Mouse (Mus musculus): ENCODE data around the gene Hist1h2bf.
"Not testable (repeated sequence)": the region's sequence is repeated elsewhere in the genome, so short reads cannot be mapped to it uniquely, and the experiment has no call there.

The Hist1h2bf gene

DNA sequence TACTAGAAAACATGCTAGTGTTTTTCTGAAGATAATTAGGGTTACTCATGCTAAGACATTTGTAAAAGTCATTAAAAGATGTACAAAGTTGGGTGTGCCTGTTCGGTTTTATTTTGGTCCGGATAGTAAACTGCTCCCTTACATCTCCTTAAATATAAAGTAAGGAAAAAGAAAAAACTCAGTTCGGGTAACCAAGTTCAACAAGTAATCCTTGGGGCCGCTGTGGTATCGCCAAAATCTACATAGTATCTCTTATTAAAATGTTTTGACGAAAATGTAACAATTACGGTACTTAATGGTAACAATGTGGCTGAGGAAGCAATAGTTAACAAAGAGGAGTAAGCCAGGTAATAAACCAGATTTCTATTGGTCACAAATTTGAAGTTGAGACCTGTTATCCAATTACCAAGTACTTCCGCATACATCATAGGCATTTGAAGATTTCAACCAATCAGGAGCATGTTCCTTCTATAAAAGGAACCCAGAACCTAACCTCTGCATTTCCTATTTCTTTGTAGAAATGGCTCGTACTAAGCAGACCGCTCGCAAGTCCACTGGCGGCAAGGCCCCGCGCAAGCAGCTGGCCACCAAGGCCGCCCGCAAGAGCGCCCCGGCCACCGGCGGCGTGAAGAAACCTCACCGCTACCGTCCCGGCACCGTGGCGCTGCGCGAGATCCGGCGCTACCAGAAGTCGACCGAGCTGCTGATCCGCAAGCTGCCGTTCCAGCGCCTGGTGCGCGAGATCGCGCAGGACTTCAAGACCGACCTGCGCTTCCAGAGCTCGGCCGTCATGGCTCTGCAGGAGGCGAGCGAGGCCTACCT lies 29.8 kb downstream of the Hist1h2bf start, which contains the start of gene Hist1h3f:
Gene Hist1h3f, plus strand, starts transcription at position 88 of the 822 bp plus-strand sequence.
- peak; percentile 66 to 82 for DNase-seq (ENCODE audit: low spot score in 2 of 2)

DNA sequence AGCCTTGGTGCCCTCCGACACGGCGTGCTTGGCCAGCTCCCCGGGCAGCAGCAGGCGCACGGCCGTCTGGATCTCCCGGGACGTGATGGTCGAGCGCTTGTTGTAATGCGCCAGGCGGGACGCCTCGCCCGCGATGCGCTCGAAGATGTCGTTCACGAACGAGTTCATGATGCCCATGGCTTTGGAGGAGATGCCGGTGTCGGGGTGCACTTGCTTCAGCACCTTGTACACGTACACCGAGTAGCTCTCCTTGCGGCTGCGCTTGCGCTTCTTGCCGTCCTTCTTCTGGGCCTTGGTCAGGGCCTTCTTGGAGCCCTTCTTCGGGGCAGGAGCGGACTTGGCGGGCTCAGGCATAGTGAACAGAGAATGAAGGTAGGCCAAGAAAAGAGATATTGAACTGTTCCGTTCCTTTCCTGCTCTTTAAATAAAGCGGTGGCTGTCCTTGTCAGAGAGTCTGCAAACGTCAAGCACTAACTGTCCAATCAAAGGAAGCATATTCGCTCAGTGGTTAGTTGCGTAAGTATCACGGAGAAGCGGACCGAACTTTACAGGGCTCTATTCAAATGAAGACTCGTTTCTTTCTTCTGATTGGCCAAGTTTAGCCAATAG lies 30.9 kb downstream of the Hist1h2bf start, which contains the start of gene Hist1h2bh:
Gene Hist1h2bh, minus strand, starts transcription at position 394 of the 609 bp plus-strand sequence.
- DNase-seq (ENCODE audit: low spot score in 2 of 2): peak; percentile 80 to 93

DNA sequence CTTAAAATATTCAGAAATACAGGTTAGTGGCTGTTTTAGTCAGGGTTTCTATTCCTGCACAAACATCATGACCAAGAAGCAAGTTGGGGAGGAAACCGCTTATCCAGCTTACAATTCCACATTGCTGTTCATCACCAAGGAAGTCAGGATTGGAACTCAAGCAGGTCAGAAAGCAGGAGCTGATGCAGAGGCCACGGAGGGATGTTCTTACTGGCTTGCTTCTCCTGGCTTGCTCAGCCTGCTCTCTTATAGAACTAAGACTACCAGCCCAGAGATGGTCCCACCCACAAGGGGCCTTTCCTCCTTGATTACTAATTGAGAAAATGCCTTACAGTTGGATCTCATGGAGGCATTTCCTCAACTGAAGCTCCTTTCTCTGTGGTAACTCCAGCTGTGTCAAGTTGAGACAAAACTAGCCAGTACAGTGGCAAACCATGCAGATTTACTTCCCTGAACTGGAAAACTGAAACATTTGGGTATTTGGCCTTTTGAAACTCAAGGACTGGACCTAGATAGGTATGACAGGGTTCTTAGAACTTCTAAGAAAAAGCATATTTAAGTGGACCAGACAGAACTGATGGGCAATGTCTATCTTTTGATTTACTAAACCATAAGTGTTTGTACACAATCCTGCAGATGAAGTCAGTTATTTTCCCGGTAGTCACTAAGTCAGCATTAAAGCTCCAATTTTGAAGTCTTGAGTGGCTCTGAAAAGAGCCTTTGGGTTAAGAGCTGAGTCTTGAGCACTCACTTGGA lies 31.6 kb downstream of the Hist1h2bf start:
- DNase-seq (ENCODE audit: low spot score in 2 of 2): not testable (repeated sequence)

DNA sequence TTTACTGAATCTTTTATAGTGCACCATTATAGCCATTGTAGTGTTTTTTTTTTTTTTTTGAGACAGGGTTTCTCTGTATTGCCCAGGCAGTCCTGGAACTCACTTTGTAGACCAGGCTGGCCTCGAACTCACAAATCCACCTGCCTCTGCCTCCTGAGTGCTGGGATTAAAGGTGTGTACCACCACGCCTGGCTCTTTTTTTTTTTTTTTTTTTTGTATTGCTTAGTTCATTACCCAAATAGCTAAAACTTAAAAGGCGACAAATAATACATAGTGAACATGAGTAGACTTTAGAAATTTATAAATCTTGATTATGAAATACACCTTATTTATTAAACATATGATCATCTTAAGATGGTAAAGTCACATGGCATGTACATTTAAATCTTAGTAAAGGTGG lies 32.5 kb downstream of the Hist1h2bf start:
- no peak for DNase-seq (ENCODE audit: low spot score in 2 of 2)

DNA sequence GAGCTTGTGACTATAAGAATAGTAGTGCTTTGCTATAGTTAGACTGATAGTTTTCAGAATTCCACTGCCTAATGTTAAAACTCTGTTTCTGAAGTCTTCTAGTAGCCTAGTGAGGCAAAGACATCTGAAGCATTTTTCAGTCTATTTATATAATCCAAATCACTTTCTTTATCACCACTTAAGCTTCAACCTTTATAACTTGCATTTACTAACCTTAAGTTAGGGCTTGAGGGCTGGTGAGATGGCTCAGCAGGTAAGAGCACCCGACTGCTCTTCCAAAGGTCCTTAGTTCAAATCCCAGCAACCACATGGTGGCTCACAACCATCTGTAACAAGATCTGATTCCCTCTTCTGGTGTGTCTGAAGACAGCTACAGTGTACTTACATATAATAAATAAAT lies 34.2 kb downstream of the Hist1h2bf start:
- DNase-seq (ENCODE audit: low spot score in 2 of 2): not testable (repeated sequence)

DNA sequence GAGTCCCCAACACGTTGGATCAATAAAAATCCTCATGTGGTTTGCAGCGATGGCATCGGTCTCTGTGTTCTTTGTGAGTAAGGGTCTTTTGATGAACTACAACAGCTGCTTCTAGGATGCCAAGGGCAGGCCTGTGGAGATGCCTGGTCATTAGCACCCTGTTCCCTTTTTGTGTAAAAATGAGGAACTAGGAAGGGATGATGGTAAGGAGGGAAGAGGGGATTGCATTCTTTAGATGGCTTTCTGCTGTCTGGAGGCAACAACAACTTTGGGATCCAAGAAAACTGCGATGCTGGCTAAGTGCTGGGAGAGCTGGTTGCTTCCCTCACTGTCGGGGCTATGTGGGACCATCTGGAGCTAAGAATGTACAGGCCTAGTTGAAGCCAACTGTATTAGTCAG lies 35.7 kb downstream of the Hist1h2bf start:
- DNase-seq (ENCODE audit: low spot score in 2 of 2): no peak

DNA sequence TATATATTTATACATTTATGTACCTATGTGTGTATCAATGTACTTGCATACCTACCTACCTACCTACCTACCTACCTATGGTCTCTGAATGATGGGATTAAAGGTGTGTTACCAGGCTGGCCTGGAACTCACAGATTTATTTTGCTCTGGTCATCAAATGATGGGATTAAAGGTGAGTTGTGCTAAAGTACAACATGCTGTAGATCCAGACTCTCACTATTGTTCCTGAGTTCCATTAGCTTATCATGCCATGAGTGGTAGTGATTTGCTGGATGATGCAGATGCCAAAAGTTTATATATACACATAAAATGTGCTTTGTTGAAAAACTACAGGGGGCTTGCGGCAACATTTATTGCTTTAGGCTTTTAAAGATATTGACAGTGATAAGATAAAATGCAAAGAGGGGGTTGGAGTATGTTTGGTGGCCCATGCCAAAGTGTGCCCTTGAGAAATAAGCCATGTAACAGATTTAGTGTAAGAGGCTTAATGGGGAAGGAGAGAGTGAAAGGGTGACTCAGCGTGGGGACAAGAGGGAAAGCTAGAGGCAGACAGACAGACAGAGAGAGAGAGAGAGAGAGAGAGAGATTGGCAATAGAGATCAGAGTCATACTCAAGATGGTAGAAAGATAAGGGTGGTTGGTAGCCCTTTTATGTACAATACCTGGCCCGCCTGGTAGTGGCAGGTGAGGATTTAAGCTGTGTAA lies 36.8 kb downstream of the Hist1h2bf start:
- DNase-seq (ENCODE audit: low spot score in 2 of 2): no peak

DNA sequence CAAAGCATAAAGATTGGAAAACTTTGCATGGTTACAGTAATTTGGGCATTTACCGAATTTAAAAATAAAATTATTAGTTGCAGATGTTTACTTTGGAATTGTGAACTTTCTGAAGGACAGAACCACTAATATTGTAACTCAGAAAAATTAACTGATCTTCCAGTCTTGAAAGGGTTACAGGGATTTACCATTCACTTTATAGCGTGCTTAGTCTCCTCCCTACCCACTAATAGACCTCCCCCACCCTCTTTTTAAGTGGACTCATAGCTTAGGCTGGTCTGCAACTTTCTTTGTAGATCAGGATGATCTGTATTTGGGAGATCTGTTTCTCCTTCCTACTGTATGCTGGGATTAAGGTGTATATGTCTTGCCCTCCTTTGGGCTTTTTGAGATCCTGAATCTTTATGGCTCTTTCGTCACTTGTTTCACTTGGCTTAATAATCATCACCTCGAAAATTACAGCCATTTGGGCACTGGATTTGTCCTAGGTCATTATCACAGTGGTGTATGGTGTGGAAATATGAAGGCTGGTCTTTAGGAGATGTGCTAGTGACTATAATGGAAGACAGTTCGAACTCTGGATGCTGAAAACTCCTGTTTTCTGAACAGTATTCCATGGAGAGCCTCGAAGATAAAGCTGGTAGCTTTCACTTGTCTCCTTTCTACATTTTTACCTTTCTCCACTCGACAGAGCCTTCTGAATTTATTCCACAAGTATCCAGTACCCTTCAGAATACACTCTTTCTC lies 37.7 kb downstream of the Hist1h2bf start:
- DNase-seq (ENCODE audit: low spot score in 2 of 2): no peak

DNA sequence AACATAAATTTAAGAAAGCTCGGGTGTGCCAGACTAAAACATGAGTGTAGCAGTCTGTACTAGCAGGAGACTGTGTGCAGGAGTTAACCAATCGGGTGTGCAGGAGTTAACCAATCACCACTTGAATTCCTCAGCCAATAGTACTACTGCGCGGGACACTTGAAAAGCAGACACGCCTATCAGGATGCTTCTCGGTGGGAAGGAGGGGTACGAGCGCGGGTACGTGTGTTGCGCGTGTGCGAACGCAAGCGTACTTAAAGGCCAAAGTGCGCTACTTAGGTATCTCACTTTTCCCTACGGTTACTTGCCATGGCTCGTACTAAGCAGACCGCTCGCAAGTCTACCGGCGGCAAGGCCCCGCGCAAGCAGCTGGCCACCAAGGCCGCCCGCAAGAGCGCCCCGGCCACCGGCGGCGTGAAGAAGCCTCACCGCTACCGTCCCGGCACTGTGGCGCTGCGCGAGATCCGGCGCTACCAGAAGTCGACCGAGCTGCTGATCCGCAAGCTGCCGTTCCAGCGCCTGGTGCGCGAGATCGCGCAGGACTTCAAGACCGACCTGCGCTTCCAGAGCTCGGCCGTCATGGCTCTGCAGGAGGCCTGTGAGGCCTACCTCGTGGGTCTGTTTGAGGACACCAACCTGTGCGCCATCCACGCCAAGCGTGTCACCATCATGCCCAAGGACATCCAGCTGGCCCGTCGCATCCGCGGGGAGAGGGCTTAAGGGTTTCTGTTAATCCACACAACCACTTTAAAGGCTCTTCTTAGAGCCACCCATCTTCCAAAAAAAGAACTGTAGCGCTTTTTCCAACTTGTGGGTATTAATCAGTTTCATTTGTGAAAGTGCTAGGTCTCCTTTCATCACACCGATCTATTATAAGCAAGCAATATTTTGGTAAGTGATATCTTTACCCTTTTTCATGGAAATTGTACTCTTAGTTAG lies 38.6 kb downstream of the Hist1h2bf start, which contains the start of gene Hist1h3g:
Gene Hist1h3g, plus strand, starts transcription at position 286 of the 939 bp plus-strand sequence.
- peak; percentile 96 to 98 for DNase-seq (ENCODE audit: low spot score in 2 of 2)

DNA sequence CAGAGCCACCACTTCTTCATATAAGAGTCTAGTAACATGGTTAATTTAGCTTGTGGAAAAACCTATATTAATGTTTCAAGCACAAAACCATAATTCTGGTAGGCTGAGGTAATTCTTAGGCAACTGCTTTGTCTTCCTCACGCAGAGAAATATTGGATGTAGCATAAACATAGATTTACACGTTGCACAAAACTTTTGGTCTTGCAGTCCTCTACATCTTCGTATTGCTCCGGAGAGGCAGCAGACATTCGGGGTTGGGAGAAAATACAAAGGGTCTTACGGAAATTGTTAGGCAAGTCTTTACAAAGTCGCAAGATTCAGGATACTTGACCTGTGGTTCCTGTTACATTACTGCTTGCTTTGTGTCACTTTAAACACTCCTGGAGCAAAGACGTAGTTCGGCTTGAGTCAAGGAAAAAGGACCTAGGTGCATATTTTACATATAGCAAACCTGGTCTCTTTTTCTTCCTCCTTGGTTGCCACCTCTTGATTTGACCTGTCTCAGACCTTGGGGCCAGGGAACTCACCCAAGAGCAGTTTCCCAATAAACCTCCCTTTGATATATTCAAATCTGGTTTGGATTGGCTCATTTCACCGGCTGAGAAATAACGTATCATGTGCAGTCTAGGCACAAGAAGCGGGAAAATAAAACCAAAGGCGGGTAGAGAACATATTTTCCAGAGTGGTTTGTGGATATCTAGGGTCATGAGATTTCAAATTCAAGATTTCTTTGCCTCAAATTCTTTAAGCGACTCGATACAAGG lies 39.4 kb downstream of the Hist1h2bf start:
- peak in 1 of 2 experiments; percentile 48 for DNase-seq (ENCODE audit: low spot score in 2 of 2)

DNA sequence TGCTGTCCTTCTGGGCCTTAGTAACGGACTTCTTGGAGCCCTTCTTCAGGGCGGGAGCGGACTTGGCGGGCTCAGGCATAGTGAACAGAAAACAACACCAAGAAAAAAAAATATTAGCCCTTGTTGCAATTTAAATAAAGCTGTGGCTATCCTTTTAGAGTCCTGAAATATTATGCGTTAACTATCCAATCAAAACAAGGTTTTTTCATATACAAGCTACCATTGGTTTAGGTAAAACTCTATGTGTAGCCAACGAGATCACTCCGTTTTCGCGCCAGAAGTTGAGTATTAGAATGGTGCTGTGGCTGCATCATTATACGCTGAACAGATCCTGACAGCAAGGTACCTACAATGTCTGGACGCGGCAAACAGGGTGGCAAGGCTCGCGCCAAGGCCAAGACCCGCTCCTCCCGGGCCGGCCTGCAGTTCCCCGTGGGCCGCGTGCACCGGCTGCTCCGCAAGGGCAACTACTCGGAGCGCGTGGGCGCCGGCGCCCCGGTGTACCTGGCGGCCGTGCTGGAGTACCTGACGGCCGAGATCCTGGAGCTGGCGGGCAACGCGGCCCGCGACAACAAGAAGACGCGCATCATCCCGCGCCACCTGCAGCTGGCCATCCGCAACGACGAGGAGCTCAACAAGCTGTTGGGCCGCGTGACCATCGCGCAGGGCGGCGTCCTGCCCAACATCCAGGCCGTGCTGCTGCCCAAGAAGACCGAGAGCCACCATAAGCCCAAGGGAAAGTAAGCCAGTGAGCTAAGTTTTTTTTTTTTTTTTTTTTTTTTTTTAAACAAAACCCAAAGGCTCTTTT lies 40.2 kb downstream of the Hist1h2bf start, which contains the start of gene Hist1h2af:
Gene Hist1h2af, plus strand, starts transcription at position 347 of the 808 bp plus-strand sequence.
- peak; percentile 89 to 93 for DNase-seq (ENCODE audit: low spot score in 2 of 2)

DNA sequence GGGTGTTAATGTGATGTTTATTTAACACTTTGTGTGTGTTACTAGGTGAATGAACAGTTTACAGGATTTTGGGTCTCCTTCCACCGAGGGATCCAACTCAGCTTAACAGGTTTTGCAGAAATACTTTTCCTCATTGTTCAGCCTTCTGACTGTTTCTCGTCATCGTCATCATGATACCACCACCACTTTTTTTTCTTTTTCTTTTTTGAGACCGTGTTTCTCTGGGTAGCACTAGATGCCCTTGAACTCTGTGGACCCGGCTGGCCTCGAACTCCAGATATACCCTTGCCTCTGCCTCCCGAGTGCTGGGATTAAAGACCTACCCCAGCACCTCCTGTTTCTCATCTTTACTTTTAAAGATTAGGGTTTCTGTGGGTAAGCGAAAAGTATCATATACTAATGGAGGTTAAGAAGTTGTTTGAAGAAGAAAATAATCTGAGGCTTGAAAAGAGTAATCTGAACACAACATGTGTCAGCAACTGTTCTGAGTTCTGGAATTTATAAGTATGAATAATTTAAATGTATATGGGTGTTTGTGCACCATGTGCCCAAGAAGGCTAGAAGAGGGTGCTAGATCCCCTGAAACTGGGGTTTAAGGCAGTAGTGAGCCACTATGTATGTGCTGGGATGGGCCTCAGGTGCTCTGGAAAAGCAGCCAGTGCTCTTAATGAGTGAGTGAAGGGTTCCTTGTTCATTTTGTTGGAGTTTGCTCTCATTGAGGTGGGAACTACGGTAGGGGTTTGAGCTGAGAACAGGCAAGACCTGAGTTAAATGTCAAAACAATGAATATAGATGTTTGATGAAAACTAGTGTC lies 41.5 kb downstream of the Hist1h2bf start:
- DNase-seq (ENCODE audit: low spot score in 2 of 2): no peak

DNA sequence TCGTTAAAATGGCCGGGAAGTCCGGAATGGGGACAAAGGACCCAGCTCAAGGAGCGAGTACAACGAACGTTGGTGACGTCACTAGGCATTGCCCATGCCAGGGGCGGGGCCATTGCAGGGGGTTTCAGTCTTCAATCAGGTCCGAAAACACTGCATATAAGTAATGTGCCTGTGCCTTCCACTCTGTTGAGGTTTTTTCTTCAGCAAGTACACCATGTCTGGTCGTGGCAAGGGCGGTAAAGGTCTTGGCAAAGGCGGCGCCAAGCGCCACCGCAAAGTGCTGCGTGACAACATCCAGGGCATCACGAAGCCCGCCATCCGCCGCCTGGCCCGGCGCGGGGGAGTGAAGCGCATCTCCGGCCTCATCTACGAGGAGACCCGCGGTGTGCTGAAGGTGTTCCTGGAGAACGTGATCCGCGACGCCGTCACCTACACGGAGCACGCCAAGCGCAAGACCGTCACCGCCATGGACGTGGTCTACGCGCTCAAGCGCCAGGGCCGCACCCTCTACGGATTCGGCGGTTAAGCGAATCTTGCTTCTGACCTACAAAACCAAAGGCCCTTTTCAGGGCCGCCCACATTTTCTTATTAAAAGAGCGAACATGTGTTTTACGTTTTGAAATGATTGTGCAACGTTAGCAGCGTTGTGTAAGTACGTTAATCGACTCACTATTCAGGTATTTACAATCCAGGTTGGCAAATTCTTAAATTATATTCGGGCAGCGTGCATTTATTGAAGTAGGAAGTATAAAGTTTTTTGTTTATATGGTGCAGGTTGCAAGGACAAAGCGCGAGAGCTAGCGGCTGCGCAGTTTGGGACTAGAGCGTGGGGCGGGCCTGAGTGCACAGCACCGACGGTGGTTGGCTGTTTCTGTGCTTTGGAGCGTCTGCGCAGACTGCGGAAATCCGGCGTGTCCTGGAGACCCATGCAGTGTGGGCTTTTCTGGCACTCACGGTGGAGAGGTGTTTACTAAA lies 42.8 kb downstream of the Hist1h2bf start, which contains the start of gene Hist1h4h:
Gene Hist1h4h, plus strand, starts transcription at position 150 of the 975 bp plus-strand sequence.
- peak; percentile 98 for DNase-seq (ENCODE audit: low spot score in 2 of 2)

DNA sequence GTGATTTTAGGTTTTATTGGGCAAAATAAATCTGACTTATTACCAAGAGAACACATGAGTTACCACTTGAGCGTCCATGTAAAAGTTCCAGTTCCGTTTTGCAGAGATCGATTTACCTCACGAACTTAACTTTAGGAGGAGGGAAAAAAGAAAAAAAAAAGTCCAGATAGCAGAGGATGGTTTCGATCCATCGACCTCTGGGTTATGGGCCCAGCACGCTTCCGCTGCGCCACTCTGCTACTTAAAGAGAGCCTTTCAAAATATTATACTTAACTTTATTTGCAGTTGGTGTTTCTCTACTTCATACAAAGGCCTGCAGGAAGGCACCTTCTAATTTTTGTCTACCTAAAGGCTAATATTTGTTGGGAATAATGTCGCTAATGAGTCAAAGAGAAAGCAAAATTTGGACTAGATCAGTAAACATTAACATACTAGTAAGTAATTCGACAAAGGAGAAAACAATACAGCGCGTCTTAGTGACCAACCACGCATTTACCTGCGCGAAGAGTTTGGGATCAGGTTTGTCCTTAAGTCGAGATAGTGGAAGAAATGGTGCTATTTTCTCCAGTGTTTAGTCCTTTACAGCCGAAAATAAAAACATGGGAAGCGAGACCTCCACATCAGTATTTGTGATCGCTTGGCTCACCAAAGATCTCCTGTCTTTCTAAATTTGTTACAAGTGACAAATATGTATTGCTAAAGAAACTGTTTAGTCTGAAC lies 43.7 kb downstream of the Hist1h2bf start:
- DNase-seq (ENCODE audit: low spot score in 2 of 2): peak; percentile 57 to 69
